Mouse (Mus musculus) testis, adult 10 weeks (tissue): ENCODE measurements around the gene Fgf10. TPM values are rescaled to one million over a fixed set of nuclear protein-coding genes. Genes with fewer than 3 reads are reported as not detected.

Experiments used
- polyA plus RNA-seq: library from polyadenylated mRNA; stranded (reverse); fragments of 350-450 nt; fragmentation: Illumina TruSeq; extraction: RNeasy Lipid Tissue Mini Kit (QIAGEN cat#74804); gene quantifications from one replicate; pipeline ENCODE4 v1.2.3, GENCODE M21; 2014; ENCODE audit warnings: low read depth, low replicate concordance

The Fgf10 gene
- 10.6 TPM for polyA plus RNA-seq

GRCm38 (mm10) chr13:118669491-118669890 is at the start of gene Fgf10:
Fgf10 (plus strand) TSS chr13:118669791.

